Mouse (Mus musculus) cerebellum, adult 2 months (tissue): ENCODE measurements at regions not wholly inside any gene's neighbourhood (a gene's known extent, or its start where the extent isn't known, plus 50 kb on each side); places are given as distances from the start of the nearest gene placed in this dataset.
A peak's percentile ranks its signal among the peaks of the same experiment; 100 is the strongest.

Experiments
- DNase-seq, 2 experiments: peaks; one replicate each; pipeline ENCODE4 v3.0.0; 2021
- H3K27ac ChIP-seq: fragments of 200-500 bp; 2 replicates; pipeline ENCODE4 v1.5.1; 2012; ENCODE audit warnings: low read length, control low read depth, inconsistent platforms; ENCODE audit not compliant: insufficient read depth
- H3K27me3 ChIP-seq: fragments of 200-500 bp; 2 replicates; pipeline ENCODE4 v1.6.1; 2012; ENCODE audit warnings: inconsistent platforms, mild to moderate bottlenecking, low read length, moderate library complexity; ENCODE audit not compliant: control insufficient read depth, insufficient read depth
- H3K4me1 ChIP-seq: fragments of 200-500 bp; 2 replicates; pipeline ENCODE4 v1.6.1; 2011; ENCODE audit warnings: low read length; ENCODE audit not compliant: control insufficient read depth, insufficient read depth
- H3K4me3 ChIP-seq: fragments of 200-500 bp; replicated peaks from 2 replicates; pipeline ENCODE3; 2011; ENCODE audit warnings: mild to moderate bottlenecking, low read depth, low read length, control low read depth; ENCODE audit not compliant: insufficient read depth
- CTCF ChIP-seq: fragments of 200-500 bp; IDR thresholded peaks from 2 replicates; pipeline ENCODE4 v1.5.1; 2011; ENCODE audit warnings: low read depth, mild to moderate bottlenecking, control low read depth, low read length, moderate library complexity, borderline replicate concordance; ENCODE audit not compliant: insufficient read depth
- POLR2A ChIP-seq: fragments of 200-500 bp; IDR thresholded peaks from 2 replicates; pipeline ENCODE4 v1.6.1; 2011; ENCODE audit warnings: low read length, control low read depth, borderline replicate concordance; ENCODE audit not compliant: insufficient read depth
- WGBS: fragments of 180-500 bp; shearing (Covaris S2); methylation state at CpG from one replicate; pipeline ENCODE4 v1.1.7; 2018; 5-methylcytosine and 5-hydroxymethylcytosine counted together

- 62% methylated on average over 6 of the region's 6 CpGs for WGBS
- DNase-seq, result no peak
- Histone ChIP-seq H3K4me1 (no peaks in the 10 kb centered on the region), H3K4me3 (no peak overlapping the region), H3K27me3 (no peaks in the 10 kb centered on the region), H3K27ac (no peak overlapping the region)
- TF ChIP-seq POLR2A (no peak), CTCF (no peak)
Observed at GRCm38 (mm10) chr13:101534490-101534889, 233.5 kb downstream of the Pik3r1 start.

- Histone ChIP-seq H3K27ac (no peak overlapping the region), H3K4me1 (no peaks in the 10 kb centered on the region), H3K27me3 (no peaks in the 10 kb centered on the region), H3K4me3 (no peak overlapping the region)
- WGBS, result 94% methylated on average over 4 of the region's 4 CpGs
- TF ChIP-seq CTCF, result no peak
- DNase-seq, result no peak
Observed at GRCm38 (mm10) chr13:101532913-101533312, 235.1 kb downstream of the Pik3r1 start.

- Histone ChIP-seq H3K27ac (no peak overlapping the region), H3K4me3 (no peak overlapping the region), H3K27me3 (no peaks in the 10 kb centered on the region), H3K4me1 (no peaks in the 10 kb centered on the region)
- WGBS, result 92% methylated on average over 5 of the region's 5 CpGs
- no peak for DNase-seq
- TF ChIP-seq POLR2A (no peak), CTCF (no peak)
Observed at GRCm38 (mm10) chr13:101527691-101528090, 240.3 kb downstream of the Pik3r1 start.

- WGBS, result 93% methylated on average over 3 of the region's 3 CpGs
- no peak for TF ChIP-seq CTCF
- TF ChIP-seq POLR2A, result no peak
- no peak for DNase-seq
- Histone ChIP-seq H3K27me3 (no peaks in the 10 kb centered on the region), H3K4me3 (no peak overlapping the region), H3K27ac (no peak overlapping the region), H3K4me1 (no peaks in the 10 kb centered on the region)
Observed at GRCm38 (mm10) chr13:101524781-101525180, 243.2 kb downstream of the Pik3r1 start.

- H3K4me1 ChIP-seq, result no peaks in the 10 kb centered on the region
- H3K27ac ChIP-seq, result no peak overlapping the region
- 31% methylated on average over 3 of the region's 3 CpGs for WGBS
- peak in 1 of 2 experiments; percentile 47 for DNase-seq
- H3K27me3 ChIP-seq, result no peaks in the 10 kb centered on the region
- TF ChIP-seq CTCF (no peak), POLR2A (no peak)
- no peak overlapping the region for H3K4me3 ChIP-seq
Observed at GRCm38 (mm10) chr13:101524223-101524622, 243.8 kb downstream of the Pik3r1 start.

DNA sequence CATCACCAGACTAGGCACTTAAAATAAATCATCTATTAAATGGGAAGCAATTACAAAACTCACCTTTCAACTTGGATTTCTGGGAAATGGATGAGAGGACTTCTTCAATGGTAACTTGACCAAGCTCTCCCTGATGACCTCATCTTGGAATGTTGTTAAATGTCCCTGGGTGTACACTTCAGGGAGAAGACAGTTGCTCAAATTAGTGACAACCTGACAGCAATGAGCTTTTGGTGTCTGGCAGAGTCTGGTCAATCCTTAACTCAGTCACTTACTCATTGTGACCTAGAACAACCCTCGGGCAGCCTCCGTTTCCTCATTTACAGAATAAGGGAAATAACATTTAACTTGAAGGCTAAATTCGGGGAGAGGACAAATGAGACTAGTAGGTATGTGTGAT lies 244.5 kb downstream of the Pik3r1 start:
- Histone ChIP-seq H3K4me3 (no peak overlapping the region), H3K4me1 (no peaks in the 10 kb centered on the region), H3K27me3 (no peaks in the 10 kb centered on the region), H3K27ac (no peak overlapping the region)
- WGBS, result 94% methylated on average over 3 of the region's 3 CpGs
- TF ChIP-seq CTCF, result no peak
- no peak for TF ChIP-seq POLR2A
- DNase-seq, result no peak

GRCm38 (mm10) chr13:101522597-101522996 lies 245.4 kb downstream of the Pik3r1 start:
- DNase-seq, result no peak
- TF ChIP-seq CTCF, result no peak
- no peak for TF ChIP-seq POLR2A
- Histone ChIP-seq H3K4me1 (no peaks in the 10 kb centered on the region), H3K27me3 (no peaks in the 10 kb centered on the region), H3K4me3 (no peak overlapping the region), H3K27ac (no peak overlapping the region)
- 99% methylated on average over 2 of the region's 2 CpGs for WGBS

DNA sequence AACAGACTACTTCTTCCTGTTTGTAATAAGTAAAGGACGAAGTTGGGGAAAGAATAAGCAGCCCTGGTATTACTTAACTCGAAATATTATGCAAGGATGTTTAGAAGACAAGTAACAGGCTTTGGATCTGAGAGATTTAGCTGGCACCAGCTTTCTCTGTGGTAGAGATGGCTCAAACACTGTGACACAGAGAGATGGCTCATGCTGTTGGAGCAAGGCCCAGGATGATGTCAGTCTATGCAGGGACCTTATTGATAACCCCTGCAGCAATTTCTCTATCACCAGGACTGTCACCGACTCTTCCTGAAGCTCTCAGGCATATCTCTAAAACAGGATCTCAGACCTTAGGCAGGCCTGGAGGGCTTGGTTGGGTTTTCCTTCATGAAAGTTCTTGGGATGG lies 254.7 kb downstream of the Pik3r1 start:
- no peak overlapping the region for H3K27ac ChIP-seq
- TF ChIP-seq CTCF (no peak), POLR2A (no peak)
- H3K27me3 ChIP-seq, result no peaks in the 10 kb centered on the region
- H3K4me3 ChIP-seq, result no peak overlapping the region
- peak in 1 of 2 experiments; percentile 56 for DNase-seq
- WGBS, result 67% methylated on average over 3 of the region's 3 CpGs
- H3K4me1 ChIP-seq, result no peaks in the 10 kb centered on the region

DNA sequence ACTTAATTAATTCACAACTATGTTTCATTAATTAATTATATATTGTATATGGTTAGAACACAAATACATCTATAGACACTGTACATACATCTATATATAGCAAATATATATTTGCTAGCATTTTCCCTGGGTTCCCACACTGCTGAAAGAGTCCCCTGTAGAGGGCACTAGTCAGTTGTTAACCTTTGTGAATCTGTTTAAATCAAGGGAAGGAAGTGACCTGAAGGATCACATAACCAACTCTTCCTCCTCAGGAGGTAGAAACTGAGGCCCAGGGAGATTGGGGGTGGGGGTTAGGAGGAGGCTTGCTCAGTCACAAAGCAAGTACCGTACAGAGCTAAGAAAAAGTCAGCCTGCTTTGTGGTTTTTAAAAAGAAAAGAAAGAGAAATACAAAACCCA lies 258.1 kb downstream of the Pik3r1 start:
- H3K27ac ChIP-seq, result no peak overlapping the region
- no peak overlapping the region for H3K4me3 ChIP-seq
- H3K4me1 ChIP-seq, result no peaks in the 10 kb centered on the region
- 89% methylated on average over 1 of the region's 1 CpGs for WGBS
- no peaks in the 10 kb centered on the region for H3K27me3 ChIP-seq
- TF ChIP-seq CTCF, result no peak
- TF ChIP-seq POLR2A, result no peak
- DNase-seq, result peak in 1 of 2 experiments; percentile 39
